Mouse (Mus musculus) T-helper 2 cell (primary cell): ENCODE data around the gene Rplp2.
"Not testable (repeated sequence)": the region's sequence is repeated elsewhere in the genome, so short reads cannot be mapped to it uniquely, and the experiment has no call there.

Source experiments
- in situ Hi-C: fragments of 300-600 bp; cut with MboI, MseI; formaldehyde crosslinking; loops from one replicate; pipeline ENCODE4 v1.15.1; 2025; ENCODE audit warnings: high pct_unique_total_duplicates

Rplp2 gene

GRCm38 (mm10) chr7:141443828-141444237, 3.3 kb upstream of the Rplp2 start, which contains the start of gene Pidd1:
Pidd1 (minus strand) TSS chr7:141444025.
- in situ Hi-C loops, result no loop called here

GRCm38 (mm10) chr7:141446374-141446773, 796 bp upstream of the Rplp2 start:
- in situ Hi-C loops, result not testable (repeated sequence)

- in situ Hi-C loops, result no loop called here
Observed at GRCm38 (mm10) chr7:141451928-141452327, 4.8 kb downstream of the Rplp2 start.

- in situ Hi-C loops, result no loop called here
Observed at GRCm38 (mm10) chr7:141453636-141454035, 6.5 kb downstream of the Rplp2 start.

- in situ Hi-C loops, result no loop called here
Observed at GRCm38 (mm10) chr7:141454967-141455551, 7.9 kb downstream of the Rplp2 start, which contains the start of gene Pnpla2. Pnpla2 (plus strand) TSS chr7:141455198.

- in situ Hi-C loops, result no loop called here
Observed at GRCm38 (mm10) chr7:141455610-141456314, 8.6 kb downstream of the Rplp2 start.

- in situ Hi-C loops, result no loop called here
Observed at GRCm38 (mm10) chr7:141456739-141457138, 9.6 kb downstream of the Rplp2 start.

- in situ Hi-C loops, result no loop called here
Observed at GRCm38 (mm10) chr7:141457236-141457635, 10.1 kb downstream of the Rplp2 start.

- in situ Hi-C loops, result no loop called here
Observed at GRCm38 (mm10) chr7:141457986-141458660, 11.0 kb downstream of the Rplp2 start.

- in situ Hi-C loops, result no loop called here
Observed at GRCm38 (mm10) chr7:141458661-141459060, 11.5 kb downstream of the Rplp2 start.

GRCm38 (mm10) chr7:141459301-141459711, 12.1 kb downstream of the Rplp2 start:
- in situ Hi-C loops, result no loop called here

- in situ Hi-C loops, result no loop called here
Observed at GRCm38 (mm10) chr7:141460001-141460390, 12.8 kb downstream of the Rplp2 start.

- in situ Hi-C loops, result no loop called here
Observed at GRCm38 (mm10) chr7:141460391-141461113, 13.4 kb downstream of the Rplp2 start, which contains the start of gene Cracr2b. Cracr2b (plus strand) TSS chr7:141461094.

GRCm38 (mm10) chr7:141461521-141462332, 14.6 kb downstream of the Rplp2 start:
- in situ Hi-C loops, result no loop called here

- in situ Hi-C loops, result no loop called here
Observed at GRCm38 (mm10) chr7:141462333-141462821, 15.2 kb downstream of the Rplp2 start.

GRCm38 (mm10) chr7:141463824-141464602, 16.8 kb downstream of the Rplp2 start:
- in situ Hi-C loops, result no loop called here

- in situ Hi-C loops, result no loop called here
Observed at GRCm38 (mm10) chr7:141464603-141465201, 17.5 kb downstream of the Rplp2 start.

- in situ Hi-C loops, result no loop called here
Observed at GRCm38 (mm10) chr7:141465388-141466044, 18.3 kb downstream of the Rplp2 start.

- in situ Hi-C loops, result no loop called here
Observed at GRCm38 (mm10) chr7:141466045-141466394, 18.9 kb downstream of the Rplp2 start.
